Mouse (Mus musculus) left cerebral cortex, adult 2 months (tissue): ENCODE data around the gene Eef1akmt2. TPM values are rescaled to one million over a fixed set of nuclear protein-coding genes. Genes with fewer than 3 reads are reported as not detected.
A peak's percentile ranks its signal among the peaks of the same experiment; 100 is the strongest.

Experiments
- DNase-seq, 2 experiments: peaks; one replicate each; pipeline ENCODE4 v3.0.0; 2021 to 2022; ENCODE audit warnings: low spot score in 2 of 2, mixed read lengths in 1 of 2; ENCODE audit errors: extremely low spot score in 1 of 2
- H3K27ac ChIP-seq: fragments of 200-600 bp; 2 replicates; pipeline ENCODE4 v1.8.1; 2022
- H3K4me3 ChIP-seq: fragments of 200-600 bp; 2 replicates; pipeline ENCODE4 v1.8.1; 2022
- CTCF ChIP-seq: fragments of 200-600 bp; IDR thresholded peaks from 2 replicates; pipeline ENCODE4 v1.8.1; 2022; ENCODE audit warnings: antibody characterized with exemption, mild to moderate bottlenecking, moderate library complexity
- intact Hi-C: fragments of 180-260 bp; cut with DNase I; formaldehyde crosslinking; loops from one replicate; pipeline ENCODE4 v1.15.1; 2025
- total RNA-seq, 2 experiments: library from RNA; stranded (reverse); gene quantifications; 2 replicates each; pipeline ENCODE4 v1.2.3; 2021

The Eef1akmt2 gene
- total RNA-seq, 2 experiments from 2014 or later: 33.2 to 33.8 TPM

DNA sequence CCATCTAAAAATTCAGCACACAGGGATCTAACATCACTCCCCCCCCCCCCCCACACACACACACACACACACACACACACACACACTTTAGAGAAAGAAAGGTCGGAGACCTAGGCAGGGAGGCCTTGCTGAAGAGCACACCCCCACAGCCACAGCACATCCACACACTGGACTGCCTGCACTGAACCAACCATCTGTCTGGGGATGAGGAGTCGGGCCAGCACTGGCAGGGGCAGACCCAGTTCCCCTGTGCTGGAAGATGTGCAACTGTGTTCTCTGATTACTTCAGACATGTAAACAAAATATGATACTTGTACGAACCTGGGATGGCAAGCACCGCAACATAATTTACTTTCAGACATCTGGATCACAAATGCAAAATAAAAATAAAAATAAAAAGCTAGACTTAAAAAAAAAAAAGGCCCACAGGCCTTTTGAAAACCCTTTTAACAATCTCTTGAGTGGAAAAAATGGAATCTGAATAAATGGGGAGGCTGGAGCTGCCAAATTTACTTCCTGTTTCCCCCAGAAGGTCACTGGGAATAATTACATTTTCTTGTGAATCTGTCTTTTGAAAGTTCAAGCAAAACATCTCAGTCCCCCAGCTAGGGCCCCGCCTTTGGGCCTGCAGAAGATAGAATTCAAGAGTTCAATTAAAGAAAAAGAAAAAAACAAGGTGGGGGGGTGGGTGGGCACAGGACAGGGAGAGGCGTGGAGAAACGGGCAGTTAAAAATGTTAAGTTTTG is 44.2 kb downstream of the Eef1akmt2 start:
- DNase-seq: peak in 1 of 2 experiments; percentile 17
- TF ChIP-seq CTCF: no peak
- intact Hi-C loops: no loop called here
- no peak overlapping the region for H3K4me3 ChIP-seq
- H3K27ac ChIP-seq: peak overlapping the region; percentile 90

DNA sequence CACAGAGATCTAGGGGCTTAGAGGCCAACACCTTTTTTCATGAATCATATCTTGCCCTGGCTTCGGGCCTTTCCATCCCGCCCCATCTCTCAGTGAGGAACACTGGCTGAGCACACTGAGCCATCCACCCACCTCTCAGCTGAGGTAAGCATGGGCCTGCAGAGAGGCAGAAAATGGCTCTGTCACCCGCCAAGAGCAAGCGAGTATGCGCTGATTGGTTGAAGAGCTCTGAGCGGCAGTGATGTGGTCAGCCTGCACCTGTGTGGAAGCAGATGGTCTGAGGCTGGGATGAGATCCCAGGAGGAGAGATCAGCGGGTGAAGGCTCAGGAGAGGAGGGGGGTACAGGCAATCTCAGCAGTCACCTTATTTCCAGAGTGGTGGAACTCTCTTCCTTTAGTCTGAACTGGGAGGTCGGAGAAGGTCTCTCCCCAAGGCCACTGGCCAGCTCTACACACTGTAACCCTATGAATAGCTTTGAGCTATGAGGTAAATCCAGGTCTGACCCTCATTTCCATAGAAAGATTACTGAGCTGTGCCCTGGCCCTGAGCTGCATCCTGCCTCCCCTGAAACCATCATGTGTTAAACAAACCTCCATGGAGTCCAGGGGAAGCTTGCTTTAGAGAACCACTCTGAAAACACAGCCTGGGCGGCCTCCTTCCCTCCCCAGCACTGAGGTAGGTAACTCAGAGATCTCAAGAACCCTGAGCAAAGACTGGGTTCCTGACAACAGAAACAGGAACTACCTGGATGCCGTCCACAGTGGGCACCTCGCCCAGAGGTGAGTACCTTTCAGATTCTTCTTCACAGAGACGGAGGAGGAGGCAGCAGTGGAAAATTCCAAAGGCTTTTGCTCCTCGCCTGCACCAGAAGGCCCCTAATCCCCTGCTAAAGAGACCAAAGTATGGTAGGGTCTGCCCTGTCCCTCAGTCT is 45.3 kb downstream of the Eef1akmt2 start:
- peak in 1 of 2 experiments; percentile 61 for DNase-seq
- 0 out of 2 replicates have a peak overlapping the region, but pooled peaks have one; percentile 7 for H3K4me3 ChIP-seq
- H3K27ac ChIP-seq: peak overlapping the region; percentile 94
- intact Hi-C loops: loop anchor here (2.0 kb wide), 1 partner anchor 18 kb away; no protein-coding TSS in a partner anchor
- TF ChIP-seq CTCF: no peak

GRCm38 (mm10) chr7:132806286-132806685 is 46.2 kb downstream of the Eef1akmt2 start:
- H3K27ac ChIP-seq: peak overlapping the region; percentile 94
- intact Hi-C loops: loop anchor here (2.0 kb wide), 1 partner anchor 17 kb away; no protein-coding TSS in a partner anchor
- peak in 1 of 2 experiments; percentile 23 for DNase-seq
- no peak for TF ChIP-seq CTCF
- no peak overlapping the region for H3K4me3 ChIP-seq

DNA sequence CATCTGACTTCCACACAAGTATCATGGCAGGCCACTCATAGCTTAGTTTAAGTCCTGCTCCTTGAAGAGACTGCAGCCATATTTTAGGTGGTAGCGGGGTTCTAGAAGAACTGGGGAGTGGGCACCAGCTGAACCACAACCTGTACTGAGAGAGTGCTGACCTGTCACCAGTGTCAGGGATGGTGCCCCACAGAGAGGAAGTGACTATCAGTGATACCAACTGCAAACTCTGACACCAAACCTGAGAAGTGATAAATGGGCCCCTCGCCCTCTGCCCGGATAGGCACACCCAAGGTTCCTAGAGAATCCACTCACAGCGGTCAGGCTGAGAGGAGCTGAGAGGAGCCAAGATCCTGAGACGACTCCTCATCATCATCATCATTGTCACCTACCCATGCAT is 47.5 kb downstream of the Eef1akmt2 start:
- no peak overlapping the region for H3K27ac ChIP-seq
- intact Hi-C loops: no loop called here

GRCm38 (mm10) chr7:132804461-132804860 is 48.0 kb downstream of the Eef1akmt2 start:
- no peak for TF ChIP-seq CTCF
- Histone ChIP-seq H3K27ac (peak overlapping the region; percentile 64; the same call in 1 of the 2 replicates), H3K4me3 (no peak overlapping the region)
- intact Hi-C loops: no loop called here
- DNase-seq: no peak

More for the DNA sequence above, 47.5 kb downstream of the Eef1akmt2 start:
- no peak overlapping the region for H3K4me3 ChIP-seq
- DNase-seq: no peak
- TF ChIP-seq CTCF: no peak

GRCm38 (mm10) chr7:132803962-132804361 is 48.5 kb downstream of the Eef1akmt2 start:
- intact Hi-C loops: no loop called here
- no peak overlapping the region for H3K4me3 ChIP-seq
- TF ChIP-seq CTCF: no peak
- H3K27ac ChIP-seq: peak overlapping the region; percentile 64
- DNase-seq: no peak

GRCm38 (mm10) chr7:132803336-132803735 is 49.1 kb downstream of the Eef1akmt2 start:
- Histone ChIP-seq H3K4me3 (no peak overlapping the region), H3K27ac (peak overlapping the region; percentile 64)
- no peak for DNase-seq
- intact Hi-C loops: no loop called here
- no peak for TF ChIP-seq CTCF

GRCm38 (mm10) chr7:132802691-132803090 is 49.8 kb downstream of the Eef1akmt2 start:
- intact Hi-C loops: no loop called here
- peak overlapping the region; percentile 64 for H3K27ac ChIP-seq
- no peak for TF ChIP-seq CTCF
- H3K4me3 ChIP-seq: no peak overlapping the region
- DNase-seq: no peak

GRCm38 (mm10) chr7:132802066-132802465 is 50.4 kb downstream of the Eef1akmt2 start:
- Histone ChIP-seq H3K4me3 (no peak overlapping the region), H3K27ac (peak overlapping the region; percentile 64)
- intact Hi-C loops: no loop called here
- TF ChIP-seq CTCF: no peak; the same call in 1 of the 2 replicates
- no peak for DNase-seq

- 0 out of 2 replicates have a peak overlapping the region, but pooled peaks have one; percentile 24 for H3K27ac ChIP-seq
- no peak for TF ChIP-seq CTCF
- intact Hi-C loops: no loop called here
- no peak overlapping the region for H3K4me3 ChIP-seq
- no peak for DNase-seq
These were observed 51.0 kb downstream of the Eef1akmt2 start for GRCm38 (mm10) chr7:132801509-132801908.

DNA sequence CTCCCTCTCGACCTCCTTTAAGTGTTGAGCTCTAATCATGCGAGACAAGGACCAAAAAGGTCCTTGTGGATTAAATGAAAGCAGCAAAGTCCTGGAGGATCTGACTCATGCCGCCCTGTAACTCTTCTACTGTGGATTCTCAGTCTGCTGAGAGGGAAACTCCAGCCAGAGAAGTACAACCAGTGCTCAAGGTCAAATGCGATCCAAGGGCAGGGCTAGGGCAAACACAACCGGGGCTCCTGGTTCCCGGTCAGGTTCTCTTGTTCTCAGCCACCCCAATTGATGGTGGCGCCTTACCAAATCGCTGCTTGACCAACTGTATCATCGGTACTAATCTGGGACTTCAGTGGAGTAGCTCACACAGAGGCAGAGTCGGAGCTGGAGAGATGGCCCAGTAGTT is 51.6 kb downstream of the Eef1akmt2 start:
- DNase-seq: no peak
- H3K27ac ChIP-seq: 0 out of 2 replicates have a peak overlapping the region, but pooled peaks have one; percentile 4
- intact Hi-C loops: no loop called here
- no peak for TF ChIP-seq CTCF
- H3K4me3 ChIP-seq: no peak overlapping the region
